Mouse (Mus musculus) splenic B cell, adult 2 months (primary cell): ENCODE measurements at regions not wholly inside any gene's neighbourhood (a gene's known extent, or its start where the extent isn't known, plus 50 kb on each side); places are given as distances from the start of the nearest gene placed in this dataset.

Experiments
- DNase-seq: peaks from one replicate; pipeline ENCODE4 v3.0.0-alpha.2; 2011; ENCODE audit warnings: low read depth, low spot score
- H3K27me3 ChIP-seq: 2 replicates; pipeline ENCODE4 v1.6.1; 2012; ENCODE audit warnings: mild to moderate bottlenecking, low read length, moderate library complexity, mixed read lengths; ENCODE audit not compliant: control insufficient read depth, poor library complexity, insufficient read depth, severe bottlenecking
- H3K36me3 ChIP-seq: 2 replicates; pipeline ENCODE4 v1.6.1; 2012; ENCODE audit warnings: mild to moderate bottlenecking, low read length, moderate library complexity, mixed read lengths; ENCODE audit not compliant: control insufficient read depth, poor library complexity, insufficient read depth, severe bottlenecking

DNA sequence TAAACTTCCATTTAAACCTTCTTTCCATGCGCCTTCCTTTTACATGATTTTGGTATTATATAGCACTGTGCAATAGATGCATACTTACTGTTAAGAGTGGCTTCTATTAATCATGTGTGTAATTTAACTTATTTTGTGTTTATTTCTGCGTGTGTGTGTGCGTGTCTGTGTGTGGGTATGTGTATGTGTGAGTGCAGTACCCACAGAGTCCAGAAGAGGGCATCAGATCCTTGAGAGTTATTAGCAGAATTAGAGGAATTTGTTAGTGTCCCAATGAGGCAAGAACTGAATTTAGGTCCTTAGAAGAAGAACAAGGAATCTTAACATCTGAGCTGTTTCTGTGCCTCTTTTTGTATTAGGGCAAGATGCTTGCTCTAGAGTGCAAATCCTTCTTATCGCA is 499.5 kb downstream of the Plcl1 start:
- no peak for DNase-seq
- Histone ChIP-seq H3K27me3 (no peaks in the 10 kb centered on the region), H3K36me3 (no peaks in the 10 kb centered on the region)

DNA sequence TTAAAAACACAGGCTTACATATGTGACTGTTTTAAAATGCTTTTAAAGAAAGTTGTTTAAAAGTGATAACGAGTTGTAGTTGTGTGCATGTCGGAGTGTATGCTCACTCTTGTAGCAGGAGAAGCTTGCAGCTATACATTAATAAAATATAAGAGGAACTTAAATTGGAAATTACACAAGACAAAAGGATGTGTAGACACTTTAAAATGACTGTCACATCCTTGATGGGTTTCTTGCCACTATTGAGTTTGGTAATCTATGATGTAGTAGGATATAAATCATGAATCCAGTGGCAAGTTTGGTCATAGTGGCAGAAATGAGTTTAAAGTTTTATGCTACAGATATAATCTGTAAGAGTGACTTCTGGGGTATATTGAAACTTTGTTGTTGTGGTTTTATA is 504.3 kb downstream of the Plcl1 start:
- Histone ChIP-seq H3K36me3 (no peaks in the 10 kb centered on the region), H3K27me3 (no peaks in the 10 kb centered on the region)
- DNase-seq = no peak

DNA sequence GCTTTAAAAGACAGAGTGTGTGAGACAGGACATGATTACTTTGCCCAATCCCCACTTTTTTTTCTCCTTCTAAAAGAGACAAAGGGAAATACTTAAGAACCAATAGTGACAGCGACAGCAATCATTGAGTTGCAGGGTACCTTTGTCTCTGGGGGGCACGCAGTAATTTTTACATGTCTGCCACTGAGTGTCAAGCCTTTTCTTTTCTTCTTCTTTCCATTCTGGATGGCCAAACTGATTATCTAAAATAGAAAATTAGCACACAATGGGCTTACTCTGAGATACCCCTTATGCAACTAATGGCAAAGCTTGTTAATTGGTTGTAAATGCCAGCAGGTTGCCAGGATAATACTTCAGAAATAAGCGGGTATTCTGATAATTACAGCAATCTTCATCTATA is 508.6 kb downstream of the Plcl1 start:
- Histone ChIP-seq H3K27me3 (no peaks in the 10 kb centered on the region), H3K36me3 (no peaks in the 10 kb centered on the region)
- DNase-seq = no peak

DNA sequence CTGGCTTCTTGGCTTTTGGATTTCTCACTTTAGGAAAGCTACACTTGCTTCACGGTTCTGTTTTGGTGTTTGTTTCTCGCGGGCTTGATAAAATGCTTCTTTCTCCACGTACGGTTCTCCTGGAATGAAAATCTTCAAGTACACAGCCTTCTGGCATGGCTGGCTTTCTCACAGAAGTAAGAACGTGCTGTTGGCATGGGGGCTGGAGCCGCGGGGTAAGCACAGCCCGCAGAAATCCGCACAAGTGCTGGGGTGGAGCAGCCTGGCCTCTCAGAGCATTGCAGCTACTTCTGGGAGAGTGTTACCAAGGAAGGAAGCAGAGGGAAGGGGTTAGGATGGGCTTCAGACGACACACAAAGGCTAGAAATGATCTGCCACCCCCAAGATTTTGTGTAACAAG is 510.2 kb downstream of the Plcl1 start:
- no peak for DNase-seq
- Histone ChIP-seq H3K36me3 (no peaks in the 10 kb centered on the region), H3K27me3 (no peaks in the 10 kb centered on the region)

DNA sequence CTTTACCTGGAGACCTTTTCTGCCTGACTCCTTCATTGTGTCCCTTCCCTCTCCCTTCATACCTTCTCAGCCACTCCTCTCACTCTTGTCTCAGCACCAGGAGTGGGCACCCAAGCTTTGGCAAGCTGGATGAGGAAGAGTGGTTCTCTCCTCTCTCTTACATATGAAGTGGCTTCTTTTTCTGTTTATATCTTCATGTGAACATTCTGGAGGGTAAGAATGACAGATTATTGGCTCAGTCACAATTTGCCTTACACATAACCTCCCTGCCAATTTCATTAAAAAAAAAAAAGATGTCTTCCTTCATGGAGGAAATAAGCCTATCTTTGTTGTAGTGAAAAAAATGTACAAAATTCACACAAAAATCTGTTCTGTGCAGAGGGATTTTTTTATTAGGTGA is 513.8 kb downstream of the Plcl1 start:
- Histone ChIP-seq H3K27me3 (no peaks in the 10 kb centered on the region), H3K36me3 (no peaks in the 10 kb centered on the region)
- no peak for DNase-seq

DNA sequence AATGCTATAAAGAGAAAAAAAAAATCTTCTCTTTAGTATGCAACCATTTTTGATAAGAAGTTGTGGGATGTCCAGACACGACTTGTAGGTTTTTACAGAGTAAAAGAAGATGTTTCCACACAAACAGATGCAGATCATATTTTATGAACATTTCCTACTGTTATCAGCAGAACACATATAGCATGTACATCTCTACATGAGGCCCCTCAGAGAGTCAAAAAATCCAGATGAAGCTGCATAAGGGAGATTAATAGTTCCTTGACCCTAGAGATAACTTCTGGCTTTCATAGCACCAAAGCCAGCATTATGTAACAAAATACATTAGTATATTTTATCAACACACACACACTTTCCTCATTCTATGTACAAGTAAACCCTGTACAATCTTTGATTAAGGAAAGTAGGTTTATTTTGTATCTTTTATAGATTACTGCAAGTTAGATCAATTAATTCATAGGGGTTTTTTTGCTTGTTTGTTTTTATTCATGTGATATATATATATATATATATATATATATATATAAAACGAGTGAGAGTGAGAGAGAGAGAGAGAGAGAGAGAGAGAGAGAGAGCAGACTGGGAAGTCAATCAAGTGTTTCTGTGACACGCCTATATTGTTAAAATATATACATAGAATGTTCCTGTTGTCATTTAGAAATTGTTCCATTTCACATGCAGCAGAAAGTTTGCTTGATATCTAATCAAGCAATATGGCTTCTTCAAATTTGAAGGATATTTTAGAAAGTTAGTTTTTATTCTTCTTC is 541.2 kb downstream of the Plcl1 start:
- Histone ChIP-seq H3K36me3 (no peaks in the 10 kb centered on the region), H3K27me3 (no peaks in the 10 kb centered on the region)
- DNase-seq = no peak

DNA sequence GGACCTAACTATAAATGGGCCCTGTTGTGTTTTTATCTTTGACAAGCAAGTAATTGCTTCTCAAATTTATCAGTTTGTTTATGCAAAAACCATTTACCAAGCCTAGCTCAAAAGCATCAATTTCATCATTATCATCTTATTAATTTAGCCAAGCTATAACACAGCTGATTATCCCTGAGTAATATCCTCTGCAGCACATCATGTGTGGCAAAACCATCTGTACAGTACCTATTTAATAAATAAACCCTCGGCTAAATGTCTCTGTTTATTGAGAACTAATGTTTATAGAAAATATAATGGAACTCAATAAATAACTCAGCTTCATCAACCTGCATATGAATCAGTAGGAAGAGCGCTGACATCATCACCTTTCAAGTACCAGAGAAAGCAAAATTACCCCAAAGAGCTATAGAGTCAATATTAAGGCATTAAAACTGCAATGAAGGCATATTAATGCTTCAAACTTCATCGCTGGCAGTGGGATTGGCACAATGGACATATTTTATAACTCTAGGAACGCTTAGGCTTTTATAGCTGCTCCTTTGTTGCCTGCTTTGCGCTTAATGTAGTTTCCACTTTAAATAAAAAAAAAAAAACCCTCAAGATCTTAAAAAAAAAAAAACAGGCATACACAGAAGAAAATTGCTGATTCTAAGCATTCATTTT is 542.0 kb downstream of the Plcl1 start:
- no peak for DNase-seq
- Histone ChIP-seq H3K27me3 (no peaks in the 10 kb centered on the region), H3K36me3 (no peaks in the 10 kb centered on the region)

DNA sequence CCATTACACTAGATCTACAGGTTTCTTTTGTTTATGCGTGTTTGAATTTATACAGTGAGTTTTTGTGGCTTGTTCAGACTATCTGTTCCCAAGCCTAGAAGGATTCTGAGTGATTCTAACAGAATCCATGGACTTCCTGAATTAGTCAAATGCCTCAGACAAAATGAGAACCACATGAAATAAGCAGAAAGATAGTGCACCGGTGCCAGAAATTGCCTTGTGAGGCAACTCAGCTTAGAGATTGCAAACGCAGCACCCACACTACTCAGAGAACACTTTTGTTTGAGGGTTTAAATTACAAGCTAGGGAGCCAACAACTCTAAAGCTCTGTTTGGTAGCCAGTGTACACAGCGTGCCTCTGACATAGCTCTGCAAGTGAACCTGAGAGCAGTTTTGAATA is 543.9 kb downstream of the Plcl1 start:
- no peak for DNase-seq
- H3K36me3 ChIP-seq = no peaks in the 10 kb centered on the region
- no peaks in the 10 kb centered on the region for H3K27me3 ChIP-seq

DNA sequence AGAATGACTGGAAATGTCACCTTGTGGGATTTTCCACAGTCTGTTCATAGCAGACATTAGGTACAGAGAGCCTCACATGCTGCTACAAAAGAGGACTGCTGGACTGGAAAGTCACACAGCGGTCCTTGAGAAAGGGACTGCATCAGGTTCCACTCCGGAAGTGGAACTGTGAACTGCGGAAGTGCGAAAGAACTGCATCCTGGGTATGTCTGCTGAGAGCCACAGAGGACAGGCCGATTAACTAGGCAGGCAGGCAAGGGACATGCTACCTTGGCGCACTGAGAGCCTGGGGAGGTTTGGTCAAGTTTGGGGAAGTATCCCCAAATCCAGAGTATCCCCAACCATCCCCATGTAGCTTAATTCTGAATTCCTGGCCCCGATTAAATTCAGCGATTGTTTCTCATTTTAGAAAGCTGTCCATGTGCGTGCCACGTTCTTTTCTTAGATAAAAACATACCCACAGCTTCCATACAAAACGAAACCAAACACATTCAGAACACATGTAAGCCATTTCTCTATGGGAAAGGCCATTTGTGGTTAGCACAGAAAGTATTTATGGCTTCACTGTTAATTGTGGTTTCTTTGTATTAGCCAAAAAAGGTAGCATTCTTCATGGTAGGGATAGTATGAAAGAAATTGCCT is 552.2 kb downstream of the Plcl1 start:
- H3K27me3 ChIP-seq = no peaks in the 10 kb centered on the region
- DNase-seq = peak; percentile 0
- no peaks in the 10 kb centered on the region for H3K36me3 ChIP-seq

DNA sequence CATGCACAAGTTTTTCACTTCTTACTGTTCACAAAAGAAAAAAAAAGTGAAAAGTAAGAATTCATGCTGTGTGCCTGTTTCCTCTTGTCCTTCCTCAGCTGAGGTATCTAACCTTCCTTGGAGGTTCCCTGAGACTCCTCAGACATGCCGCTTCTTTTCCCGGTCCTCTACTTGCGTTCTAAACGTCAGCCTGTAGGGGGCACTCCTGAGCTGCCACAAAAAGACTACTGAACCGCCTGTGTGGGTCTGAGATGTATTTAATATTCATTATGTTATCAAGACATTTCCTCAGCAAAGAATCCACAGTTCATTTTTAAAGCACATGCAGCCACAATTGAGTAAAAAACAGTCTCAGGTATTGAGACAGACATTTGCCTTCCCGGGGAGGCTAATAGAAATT is 554.6 kb downstream of the Plcl1 start:
- Histone ChIP-seq H3K27me3 (no peaks in the 10 kb centered on the region), H3K36me3 (no peaks in the 10 kb centered on the region)
- peak; percentile 31 for DNase-seq

DNA sequence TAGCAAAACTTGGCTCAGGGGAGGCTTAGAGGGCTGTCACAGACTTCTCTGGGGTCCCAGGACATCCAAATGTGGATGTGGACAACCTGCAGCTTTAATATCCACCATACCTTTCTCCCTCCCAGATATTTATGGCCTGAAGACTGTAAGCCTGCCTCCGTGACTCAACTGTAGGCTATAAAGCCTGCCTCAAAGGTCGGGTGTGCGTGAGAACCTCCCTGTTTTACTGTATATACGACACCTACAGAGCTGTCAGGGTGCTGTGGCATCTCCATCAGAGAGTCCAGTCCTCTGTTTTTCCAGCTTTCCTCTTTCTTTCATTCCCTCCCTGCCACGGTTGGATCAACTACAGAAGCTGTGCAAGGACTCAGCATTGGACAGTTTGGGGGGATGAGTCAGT is 558.1 kb downstream of the Plcl1 start:
- H3K27me3 ChIP-seq = no peaks in the 10 kb centered on the region
- DNase-seq = no peak

DNA sequence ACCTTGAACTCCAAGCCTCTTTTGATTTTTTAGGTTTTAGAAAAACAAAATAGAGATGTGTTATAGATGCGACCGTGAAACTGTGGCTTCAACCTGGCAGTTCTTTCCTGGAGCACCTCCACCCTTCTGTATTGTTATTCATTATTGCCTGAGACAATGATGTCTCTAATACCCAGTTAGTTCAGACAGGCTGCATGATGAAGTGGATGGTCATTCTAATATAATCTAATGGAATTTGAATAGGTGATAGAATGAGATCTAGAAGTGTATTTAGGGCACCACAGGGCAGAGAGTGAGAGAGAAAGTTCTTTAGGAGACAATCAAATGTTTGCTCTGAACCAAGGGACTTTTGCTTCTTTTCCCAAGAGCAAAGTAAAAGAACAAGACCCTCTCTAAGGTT is 560.6 kb downstream of the Plcl1 start:
- no peaks in the 10 kb centered on the region for H3K27me3 ChIP-seq
- DNase-seq = no peak
- H3K36me3 ChIP-seq = no peaks in the 10 kb centered on the region

More for the DNA sequence above, 558.1 kb downstream of the Plcl1 start:
- H3K36me3 ChIP-seq = no peaks in the 10 kb centered on the region

DNA sequence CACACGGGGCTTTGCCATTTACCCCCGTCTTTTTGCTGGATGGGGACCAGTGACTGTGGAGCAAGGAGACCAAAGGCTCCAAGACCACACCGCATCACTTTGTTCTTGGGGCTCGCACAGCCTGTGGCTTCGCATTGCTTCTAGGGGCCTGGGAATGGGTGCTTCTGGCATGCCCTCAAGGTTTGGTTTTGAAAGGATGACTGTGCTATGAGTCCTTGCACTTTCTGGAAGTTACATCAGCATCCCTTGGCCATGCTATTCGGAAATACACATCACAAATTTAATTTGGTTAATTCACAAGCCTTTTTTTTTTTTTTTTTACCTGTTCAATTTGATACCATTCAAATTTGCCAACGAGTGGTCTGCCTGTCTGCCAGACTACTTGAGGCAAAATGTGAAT is 562.1 kb downstream of the Plcl1 start:
- H3K36me3 ChIP-seq = no peaks in the 10 kb centered on the region
- no peak for DNase-seq
- no peaks in the 10 kb centered on the region for H3K27me3 ChIP-seq

DNA sequence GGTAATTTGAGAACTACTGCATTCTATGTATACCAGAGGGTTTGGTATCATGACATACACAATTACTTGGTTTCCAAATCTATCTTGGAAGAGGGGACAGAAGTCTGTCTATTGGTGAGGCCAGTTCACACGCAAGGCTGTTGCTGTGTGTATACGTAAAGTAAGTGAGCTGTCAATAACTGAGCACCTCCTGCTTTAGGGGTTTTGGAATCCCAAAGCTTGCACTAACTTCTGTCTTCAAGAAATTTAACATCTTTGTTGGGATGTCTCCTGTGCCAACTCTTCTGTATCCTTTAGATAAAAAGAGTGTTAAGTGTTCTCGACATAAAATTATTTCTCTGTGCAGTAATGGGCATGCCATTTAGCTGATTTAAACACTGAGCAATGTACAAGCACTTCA is 572.1 kb downstream of the Plcl1 start:
- Histone ChIP-seq H3K36me3 (no peaks in the 10 kb centered on the region), H3K27me3 (no peaks in the 10 kb centered on the region)
- DNase-seq = no peak

DNA sequence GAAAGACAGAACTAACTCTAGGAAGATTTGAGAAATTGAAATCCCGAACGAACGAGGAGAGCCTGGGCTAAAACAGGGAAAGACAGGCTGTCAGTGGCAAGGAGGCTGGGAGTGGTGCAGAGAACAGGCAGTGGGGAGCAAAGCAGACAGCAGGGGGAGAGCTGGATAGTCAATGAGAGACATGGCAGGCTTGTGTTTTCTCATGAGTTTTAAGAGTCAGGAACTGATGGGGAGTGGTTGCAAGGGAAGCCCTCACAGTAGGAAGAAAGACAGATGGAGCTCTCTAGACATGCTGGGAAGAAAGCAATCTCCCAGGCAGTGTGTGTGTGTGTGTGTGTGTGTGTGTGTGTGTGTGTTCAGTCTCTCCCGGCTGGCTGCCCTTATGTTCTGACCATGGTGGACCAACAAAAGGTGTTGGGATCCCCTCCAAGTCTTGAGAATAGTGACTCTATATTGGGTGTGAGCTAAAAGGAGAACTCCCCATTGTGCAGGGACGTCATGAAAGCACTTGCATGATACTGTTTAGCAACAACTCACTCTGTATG is 577.9 kb downstream of the Plcl1 start:
- Histone ChIP-seq H3K27me3 (no peaks in the 10 kb centered on the region), H3K36me3 (no peaks in the 10 kb centered on the region)
- no peak for DNase-seq
